Mouse (Mus musculus): ENCODE results near the gene Chid1.

Chid1 gene

DNA sequence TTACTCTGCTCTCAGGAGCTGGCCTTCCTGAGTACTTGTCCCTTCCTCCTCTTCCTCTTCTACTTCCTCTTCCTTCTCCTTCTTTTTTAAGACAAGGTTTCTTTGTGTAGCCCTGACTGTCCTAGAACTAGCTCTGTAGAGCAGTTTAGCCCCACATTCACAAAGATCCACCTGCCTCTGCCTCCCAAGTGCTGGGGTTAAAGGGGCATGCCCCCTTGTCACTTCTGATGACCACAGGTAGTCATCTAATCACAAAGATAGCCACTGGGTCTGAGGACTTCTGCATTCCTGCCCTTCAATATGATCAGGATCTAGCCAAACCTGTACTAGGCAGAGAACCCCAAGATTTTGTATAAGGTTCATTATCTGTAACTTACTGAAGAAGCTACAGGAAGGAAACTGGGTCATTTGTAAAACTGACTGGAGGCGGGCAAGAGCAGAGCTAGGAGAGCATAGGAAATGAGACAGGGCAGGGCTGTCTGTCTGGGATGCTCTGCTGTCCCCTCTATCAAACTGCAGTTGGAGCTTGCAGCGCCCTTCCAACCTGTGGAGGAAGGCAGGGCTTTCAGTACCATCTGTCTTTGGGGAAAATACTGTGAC is 20.2 kb upstream of the Chid1 start:
- DNase-seq (ENCODE audit: low read depth, low spot score): no peak

DNA sequence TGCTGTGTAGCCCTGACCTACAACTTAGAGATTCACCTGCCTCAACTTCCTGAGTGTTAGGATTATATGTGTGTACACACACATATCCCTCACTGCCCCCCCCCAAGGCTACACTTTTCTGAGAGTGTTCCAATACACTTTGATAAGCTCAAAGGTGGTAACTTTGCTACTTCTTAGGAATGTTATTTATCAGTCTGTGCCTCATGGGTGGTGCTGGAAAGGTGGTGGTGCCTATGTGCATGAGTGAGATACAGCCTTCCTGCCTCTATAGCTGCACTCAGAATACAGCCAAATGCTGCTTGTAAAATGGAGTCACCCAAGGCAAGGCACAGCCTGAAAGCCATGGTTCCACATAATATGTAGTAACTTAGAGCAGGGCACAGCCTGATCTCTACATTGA is 19.3 kb upstream of the Chid1 start:
- no peak for DNase-seq (ENCODE audit: low read depth, low spot score)

DNA sequence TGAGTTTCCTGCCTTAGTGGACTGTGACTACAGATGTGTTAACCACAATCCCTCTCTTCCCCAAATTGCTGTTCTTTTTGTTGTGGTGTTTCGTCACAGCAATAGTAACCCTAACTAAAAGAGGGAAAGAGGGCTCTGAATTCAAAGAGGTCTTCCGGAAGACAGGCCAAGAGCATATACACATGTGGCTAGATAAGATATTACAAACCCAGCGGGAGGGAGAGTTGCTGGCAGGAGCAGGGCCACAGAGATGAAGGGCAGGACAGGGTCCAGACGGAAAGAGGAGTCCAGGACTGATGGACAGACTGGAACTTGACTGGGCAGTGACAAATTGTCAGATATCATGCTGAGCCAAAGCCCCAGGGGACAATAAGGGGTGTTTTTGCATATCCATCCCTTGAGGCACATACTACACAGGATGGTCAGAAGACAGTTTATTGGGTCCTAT is 18.7 kb upstream of the Chid1 start:
- DNase-seq (ENCODE audit: low read depth, low spot score): no peak

DNA sequence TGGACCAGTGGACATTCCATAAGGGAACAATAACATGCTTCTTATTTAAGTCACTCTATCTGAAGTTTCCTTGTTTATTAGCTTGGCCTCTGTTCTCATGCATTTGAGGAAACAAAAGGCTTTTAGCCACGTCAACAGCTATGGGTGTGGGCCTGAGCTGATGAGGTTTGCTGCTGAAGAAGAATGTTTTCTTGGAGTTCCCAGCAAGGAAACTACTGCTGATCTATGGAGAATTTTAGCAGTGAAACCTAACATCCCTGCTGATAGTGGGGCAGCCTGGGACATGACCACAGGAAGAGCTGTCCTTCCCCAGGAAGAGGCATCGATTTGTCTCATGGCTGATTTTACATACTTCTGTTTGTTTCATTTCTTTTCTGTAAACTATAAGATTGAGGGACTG is 10.8 kb upstream of the Chid1 start:
- no peak for DNase-seq (ENCODE audit: low read depth, low spot score)

DNA sequence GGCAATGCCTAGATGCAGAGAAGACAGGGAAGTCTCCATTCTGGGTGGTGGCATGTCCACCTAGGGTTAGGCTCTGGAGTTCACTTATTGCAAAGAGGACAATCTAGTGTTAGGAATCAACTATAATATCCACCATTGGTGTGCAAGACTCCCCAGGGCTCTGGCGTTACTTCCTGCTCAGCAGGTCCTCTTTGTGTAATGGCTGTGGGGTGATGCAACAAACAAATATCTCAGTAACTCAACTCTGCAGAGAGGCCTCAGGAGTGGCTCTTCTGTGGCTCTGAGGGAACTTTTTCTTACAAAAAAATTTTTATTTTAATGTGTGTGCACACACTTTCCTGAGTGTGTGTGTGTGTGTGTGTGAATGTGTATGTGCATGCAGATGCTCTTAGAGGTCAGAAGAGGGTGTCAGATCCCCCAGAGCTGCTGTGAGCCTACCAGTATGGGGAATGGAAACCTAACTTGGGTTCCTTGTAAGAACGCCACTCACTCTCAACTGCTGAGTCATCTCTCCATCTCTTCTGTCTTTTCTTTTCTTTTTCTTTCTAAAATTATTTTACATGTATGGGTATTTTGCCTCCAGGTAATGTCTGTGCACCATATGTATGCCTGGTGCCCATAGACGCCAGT is 9.9 kb upstream of the Chid1 start:
- DNase-seq (ENCODE audit: low read depth, low spot score): no peak

DNA sequence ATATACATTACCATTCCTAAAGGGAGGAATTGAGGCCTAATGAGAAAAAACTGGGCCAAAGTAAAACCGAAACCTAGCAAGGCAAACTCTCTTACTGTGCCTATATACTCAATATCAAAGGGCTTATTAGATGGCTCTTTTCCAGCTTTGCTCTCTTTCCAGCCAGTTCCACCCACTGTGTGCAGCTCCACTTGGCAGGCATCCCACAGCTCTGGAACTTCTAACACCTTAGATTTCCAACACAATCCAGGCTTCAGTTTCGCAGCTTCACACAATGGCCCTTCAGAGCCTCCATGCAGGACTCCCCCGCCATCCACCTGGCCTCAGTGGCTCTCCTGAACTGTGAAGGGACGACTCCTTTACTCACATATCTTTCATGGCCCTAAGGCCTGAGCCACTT is 5.0 kb upstream of the Chid1 start:
- DNase-seq (ENCODE audit: low read depth, low spot score): no peak

DNA sequence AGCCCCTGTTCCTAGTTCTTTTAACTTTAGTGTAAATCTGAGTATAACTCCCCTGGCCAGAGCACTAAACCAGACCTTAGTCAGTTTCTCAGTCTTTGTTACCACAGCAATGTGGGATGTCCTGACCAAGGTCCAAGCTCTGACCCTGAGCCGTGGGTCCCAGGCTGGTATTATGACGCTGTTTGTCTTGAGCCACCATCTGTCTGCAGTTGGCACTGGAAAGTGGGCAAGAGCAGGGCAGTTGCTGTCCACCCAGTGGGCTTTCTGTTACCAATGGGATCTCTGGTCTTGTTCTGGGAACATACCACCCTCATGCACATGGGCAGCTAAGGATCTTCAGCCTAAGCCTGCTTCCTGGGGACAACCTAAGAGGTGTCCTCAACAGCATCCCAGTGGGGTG is 2.9 kb upstream of the Chid1 start:
- DNase-seq (ENCODE audit: low read depth, low spot score): no peak

DNA sequence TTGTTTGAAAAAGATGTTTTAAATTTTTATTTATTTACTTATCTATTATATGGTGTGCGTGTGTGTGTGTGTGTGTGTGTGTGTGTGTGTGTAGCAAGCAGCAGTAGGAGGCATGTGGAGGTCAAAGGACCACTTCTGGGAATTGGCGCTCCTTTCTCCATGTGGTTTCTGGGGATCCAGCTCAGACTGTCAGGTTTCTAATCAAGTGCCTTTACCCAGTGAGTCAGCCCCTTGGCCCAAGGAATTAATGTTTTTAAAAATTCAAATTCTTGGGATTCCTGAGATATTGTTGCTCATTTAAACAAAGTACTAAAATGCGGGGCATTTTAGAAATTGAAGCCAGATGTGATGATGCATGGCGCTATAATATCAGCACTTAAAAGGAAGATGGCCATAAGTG is 2.0 kb upstream of the Chid1 start:
- no peak for DNase-seq (ENCODE audit: low read depth, low spot score)

DNA sequence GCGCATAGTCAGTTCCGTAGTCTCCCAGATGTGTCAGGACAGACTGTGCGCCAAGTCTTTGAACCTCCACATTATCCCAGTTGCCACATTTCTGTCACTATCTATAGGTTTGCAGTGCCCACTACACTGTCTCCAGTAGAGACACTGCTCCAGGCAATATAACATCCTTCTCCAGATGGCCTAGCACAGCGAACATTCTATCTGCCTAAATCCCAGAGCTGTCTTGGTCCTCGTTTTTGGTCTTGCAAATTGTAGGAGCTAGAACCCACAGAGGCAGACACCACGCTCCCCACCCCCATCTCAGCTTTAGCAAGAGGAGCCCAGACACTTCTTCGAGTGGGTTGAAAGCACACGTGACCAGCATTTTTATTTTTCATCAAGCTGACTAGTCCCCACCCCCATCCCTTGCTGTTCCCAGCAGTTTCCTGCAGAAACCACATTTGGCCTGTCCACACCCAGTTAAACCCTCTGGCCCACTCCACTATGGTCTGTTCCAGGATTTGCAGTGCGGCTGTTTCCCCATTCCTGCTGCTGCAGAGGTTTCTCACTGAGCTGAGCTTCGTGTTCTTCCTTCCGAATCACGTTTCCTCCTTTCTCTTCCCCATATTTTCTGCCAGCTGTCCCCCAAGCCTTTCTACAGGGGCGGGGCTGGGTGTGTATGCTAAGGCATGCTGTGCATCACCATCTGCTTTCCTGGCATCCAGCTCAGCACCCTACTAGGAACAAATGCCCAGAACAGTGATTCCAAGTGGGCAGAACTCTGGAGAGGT is 840 bp upstream of the Chid1 start:
- peak; percentile 36 for DNase-seq (ENCODE audit: low read depth, low spot score)

DNA sequence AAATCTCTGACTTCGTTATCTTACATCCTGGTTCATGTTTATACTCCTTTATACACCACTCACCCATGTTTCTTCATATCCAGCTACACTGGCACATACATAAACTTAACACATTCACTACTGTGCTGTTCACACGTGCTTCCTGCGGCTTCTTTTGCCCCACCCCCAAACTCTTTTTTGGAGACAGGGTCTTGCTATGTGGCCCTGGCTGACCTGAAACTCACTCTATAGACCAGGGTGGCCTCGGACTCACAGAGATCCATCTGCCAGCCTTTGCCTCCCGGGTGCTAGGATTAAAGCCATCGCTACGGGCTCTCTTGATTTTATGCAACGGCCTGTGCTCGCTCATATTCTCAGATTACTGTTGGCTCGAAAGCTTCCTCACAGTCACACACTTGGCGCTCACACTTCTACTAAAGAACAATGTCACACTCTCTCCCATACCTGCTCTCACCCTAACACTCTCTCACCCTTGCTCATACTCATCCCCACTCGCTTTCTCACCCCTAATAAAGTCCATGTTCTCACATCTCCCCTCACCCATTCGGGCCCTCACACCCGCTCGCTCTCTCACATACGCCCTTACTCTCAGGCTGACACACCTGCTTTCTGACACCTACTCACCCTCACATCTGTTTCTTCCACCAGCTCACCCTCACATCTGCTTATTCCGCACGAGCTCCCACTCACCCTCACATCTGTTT is 653 bp downstream of the Chid1 start:
- no peak for DNase-seq (ENCODE audit: low read depth, low spot score)

DNA sequence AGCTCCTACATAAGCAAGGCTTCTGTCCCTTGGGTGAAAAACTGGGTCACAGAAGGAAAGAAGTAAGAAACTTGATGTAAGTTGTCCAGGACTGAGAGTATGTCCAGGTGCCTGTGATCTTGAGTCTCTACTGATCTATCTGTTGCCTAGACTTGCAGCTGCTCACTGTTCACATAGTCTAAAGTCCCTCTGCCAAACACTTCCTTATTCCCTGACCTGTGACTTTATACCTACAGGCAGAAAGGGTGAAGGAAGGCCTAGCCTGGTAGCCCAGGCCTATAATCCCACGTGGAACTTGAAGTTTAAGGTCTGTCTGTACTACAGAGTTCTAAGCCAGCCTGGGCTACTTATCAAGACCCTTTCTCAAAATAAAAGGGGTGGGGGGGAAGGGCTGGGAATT is 4.1 kb downstream of the Chid1 start:
- no peak for DNase-seq (ENCODE audit: low read depth, low spot score)

DNA sequence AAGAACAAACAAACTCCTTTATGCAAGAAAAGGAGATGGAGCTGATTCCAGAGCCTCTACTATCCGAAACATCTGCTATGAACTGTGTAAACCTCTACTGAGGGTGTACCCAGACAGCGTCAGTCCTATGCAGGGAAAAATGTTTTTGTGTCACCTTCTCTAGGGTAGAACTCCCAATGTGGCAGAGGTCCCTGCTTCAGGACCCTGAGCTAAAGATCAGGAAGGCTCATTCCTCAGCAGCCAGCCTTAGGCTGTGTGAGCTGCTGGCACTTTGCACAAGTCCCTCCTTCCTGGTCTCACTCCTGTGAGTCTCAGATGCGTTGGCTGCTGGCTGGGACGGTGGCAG is 14.1 kb downstream of the Chid1 start:
- no peak for DNase-seq (ENCODE audit: low read depth, low spot score)

DNA sequence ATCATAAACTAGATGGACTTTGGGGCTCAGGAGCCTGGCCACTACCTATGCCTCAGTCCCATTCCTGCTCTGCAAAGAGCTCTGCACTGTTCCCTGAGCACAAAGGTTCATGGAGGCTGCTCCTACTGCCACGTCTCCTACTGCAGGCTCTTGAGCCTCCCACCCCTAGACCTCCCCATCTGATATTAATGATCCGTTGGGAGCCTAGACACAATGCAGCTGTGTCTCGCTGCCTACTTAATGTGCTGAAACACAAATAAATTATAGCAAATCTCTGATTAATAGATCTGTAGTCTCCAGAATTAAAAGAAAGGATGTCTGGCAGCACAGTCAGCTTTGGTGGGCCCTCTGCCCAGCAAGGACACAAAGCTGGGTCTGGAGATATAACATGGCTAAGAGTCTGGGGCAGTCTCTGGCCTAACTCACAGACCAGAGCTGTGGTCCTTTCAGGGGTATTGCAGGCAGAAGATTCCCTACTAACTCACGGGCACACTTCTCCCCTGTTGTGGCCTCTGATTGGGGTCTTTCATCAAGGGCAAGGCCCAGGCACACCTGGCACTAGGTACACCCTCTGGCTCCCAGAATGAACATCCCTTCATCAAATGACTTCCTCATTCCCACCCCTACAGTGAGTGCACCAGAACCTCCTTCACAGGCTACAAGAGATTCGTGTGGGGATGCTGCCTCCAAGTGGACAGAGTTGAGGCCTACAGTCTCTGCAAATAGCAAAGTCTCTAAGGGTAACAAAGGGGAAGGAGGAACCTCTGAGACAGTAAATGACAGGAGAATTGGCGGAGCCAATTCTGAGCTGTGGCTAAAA is 14.7 kb downstream of the Chid1 start:
- DNase-seq (ENCODE audit: low read depth, low spot score): peak; percentile 86

DNA sequence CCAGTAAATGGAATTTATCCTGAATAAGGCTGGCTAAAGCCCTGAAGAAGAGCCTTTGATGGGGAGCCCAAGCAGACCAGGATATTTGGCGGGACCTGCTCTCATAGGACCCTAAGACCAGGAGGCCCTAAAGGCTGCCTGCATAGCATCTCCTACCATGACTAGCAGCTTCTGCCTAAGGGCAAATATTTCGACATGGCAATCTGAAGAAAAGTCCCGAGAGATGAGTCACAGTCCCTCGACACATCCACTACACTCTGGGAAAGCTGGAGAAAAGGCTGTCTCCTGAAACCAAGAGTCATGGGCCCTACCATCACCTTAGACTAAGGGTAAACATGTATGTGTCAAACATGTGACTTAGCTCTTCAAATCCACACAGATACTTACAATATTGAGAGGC is 15.4 kb downstream of the Chid1 start:
- no peak for DNase-seq (ENCODE audit: low read depth, low spot score)

DNA sequence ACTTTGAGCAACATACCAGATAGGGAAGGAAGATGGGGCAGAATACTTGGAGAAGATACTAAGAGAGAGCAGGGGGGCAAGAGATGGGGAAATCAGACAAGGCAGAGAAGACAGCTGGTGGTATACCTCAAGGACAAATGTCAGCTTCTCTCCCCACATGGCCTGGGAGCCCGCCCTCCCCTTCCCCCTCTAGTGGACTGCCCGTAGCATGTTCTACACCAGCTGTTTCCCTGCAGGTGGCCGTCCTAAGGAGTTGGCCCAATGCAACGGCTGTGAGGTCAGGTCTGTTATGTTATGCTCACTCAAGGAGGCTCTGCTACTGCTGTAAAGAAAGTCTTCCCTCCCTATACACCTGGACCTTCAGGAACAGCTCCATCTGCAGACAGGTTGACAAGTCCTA is 16.6 kb downstream of the Chid1 start:
- peak; percentile 20 for DNase-seq (ENCODE audit: low read depth, low spot score)

DNA sequence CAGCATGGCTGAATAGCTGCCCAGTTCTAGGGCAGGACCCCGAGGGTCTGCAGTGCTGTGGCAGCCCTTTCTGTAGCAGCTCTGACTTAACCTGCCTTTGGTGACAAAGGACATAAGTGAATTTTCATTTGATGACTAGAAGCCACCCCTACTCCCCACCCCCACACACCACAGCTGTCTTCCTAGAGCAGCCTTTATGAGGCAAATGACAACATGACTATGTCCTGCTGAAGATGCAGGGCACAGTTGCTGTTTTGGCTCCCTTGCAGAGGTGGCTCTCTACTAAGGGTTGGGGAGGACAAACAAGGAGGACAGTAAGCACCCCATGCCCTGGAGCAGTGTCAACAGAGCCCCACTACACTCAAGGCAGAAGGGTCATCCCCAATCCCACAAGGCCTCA is 19.9 kb downstream of the Chid1 start:
- DNase-seq (ENCODE audit: low read depth, low spot score): no peak

DNA sequence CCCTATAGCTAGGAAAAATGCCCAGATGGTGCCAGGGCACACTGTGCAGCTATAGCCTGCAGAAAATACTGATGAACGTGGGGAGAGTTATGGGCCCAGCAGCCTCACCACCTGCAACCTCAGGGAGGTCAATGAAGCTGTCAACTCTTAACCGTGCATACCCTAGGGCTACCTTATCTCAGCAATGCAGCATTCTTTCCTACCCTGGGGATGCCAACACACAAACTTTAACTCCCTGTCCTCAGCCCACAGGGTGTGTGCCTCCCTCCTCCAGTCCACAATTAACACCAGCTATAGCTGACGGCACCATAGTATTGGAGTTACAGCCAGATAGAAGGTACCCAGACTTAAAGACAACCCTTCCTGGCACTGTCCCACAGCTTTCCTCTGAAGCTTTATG is 20.7 kb downstream of the Chid1 start:
- DNase-seq (ENCODE audit: low read depth, low spot score): no peak

DNA sequence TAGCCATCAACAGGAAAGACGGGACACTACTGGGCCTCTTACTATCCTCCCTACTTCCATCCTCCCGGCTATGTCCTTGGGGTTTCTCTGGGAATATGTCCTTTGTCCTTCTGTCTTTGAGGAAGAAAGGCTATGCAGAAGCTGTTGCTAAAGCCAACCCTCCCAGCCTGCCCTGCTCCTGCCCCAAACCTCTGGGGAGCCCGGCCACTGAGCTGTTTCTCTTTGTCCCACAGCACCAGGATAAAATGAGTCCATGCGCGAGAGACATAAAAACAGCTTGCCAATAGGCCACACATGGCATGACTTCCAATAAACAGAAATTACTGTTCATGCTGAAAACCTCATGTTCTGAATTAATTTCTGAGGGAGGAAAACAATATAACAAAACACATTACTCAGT is 21.4 kb downstream of the Chid1 start:
- DNase-seq (ENCODE audit: low read depth, low spot score): no peak

DNA sequence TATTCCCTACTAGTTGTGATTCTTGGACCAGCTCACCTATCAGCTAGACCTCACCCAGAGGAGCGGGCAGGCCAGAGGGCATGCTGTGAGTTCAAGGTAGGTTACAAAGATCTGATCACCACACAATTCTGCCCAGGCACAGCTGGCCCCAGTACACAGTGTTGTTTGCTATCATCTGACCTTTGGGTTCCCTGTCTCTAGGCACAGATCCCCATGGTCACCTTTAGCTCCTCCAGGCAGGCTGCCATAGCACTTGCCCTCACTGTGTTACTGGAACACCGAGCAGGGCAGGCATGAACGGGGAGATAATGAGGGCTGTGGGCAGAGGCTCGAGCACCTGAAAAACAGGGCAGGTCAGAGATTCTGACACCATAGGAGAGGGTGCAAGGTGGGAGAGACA is 22.0 kb downstream of the Chid1 start:
- no peak for DNase-seq (ENCODE audit: low read depth, low spot score)

DNA sequence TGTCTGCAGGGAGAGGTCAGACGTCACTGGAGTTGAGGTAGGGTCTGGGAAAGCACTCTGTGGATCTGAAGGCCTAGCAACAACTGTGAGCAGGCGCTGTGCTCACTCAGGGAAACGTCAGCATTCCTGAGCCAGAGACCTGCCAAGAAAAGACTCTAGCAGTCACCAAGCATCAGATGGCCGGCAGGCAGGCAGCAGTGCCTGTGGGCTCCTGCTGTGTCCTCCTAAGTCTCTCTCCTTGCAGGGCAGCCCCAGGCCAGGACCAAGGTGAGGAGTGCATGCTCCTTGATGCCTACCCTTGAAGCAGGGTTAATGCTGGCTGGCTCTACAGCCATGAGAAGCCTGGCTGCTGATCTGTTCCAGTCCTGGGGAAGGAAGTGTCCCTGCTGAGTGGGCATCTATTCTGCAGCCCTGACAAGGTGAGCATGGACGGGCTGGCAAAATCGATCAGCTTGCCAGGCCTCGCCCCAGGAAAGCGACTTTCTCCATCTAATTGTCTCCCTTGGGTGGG is 28.9 kb downstream of the Chid1 start:
- DNase-seq (ENCODE audit: low read depth, low spot score): no peak

DNA sequence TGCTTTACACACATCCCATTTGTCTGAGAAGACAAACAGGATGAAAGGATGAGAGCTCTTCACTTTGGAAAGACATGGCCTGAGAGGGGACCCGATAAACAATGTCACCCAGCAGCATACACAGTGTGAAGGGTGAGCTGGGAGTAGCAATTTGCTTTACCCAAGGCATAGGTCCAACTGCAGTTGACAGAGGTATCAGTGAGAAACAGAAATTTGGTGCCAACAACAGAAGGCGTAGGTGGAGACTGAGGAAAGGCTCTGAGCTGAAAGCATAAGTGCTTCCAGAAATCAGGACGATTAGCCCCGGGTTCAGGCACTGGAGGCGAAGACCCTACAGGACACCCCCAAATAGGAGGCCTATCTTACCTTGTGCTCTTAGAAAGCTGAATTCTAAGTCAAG is 29.5 kb downstream of the Chid1 start:
- DNase-seq (ENCODE audit: low read depth, low spot score): no peak

DNA sequence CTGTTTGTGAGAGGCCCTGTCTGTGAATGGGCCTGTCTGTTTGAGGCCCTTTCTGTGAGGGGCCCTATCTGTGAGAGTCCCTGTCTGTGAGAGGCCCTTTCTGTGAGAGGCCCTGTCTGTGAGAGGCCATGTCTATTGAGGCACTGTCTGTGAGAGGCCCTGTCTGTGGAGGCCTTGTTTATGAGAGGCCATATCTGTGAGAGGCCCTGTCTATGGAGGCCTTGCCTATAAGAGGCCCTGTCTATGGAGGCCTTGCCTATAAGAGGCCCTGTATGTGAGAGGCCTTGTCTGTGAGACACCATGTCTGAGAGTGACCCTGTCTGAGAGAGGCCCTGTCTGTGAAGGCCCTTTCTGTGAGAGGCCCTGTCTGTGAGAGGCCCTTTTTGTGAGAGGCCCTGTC is 31.5 kb downstream of the Chid1 start:
- no peak for DNase-seq (ENCODE audit: low read depth, low spot score)

Data from ZHBTc4 (cell line).